Mouse (Mus musculus): ENCODE measurements around the gene Rab34. TPM values are rescaled to one million over a fixed set of nuclear protein-coding genes. Genes with fewer than 3 reads are reported as not detected.

Rab34 gene
- total RNA-seq (2021) = 10 to 100 TPM; 21.7 to 25.4 TPM
- long read RNA-seq, experiment 1, transcript Rab34-203 (10 exons, 1,685 nt) = major isoform, 21 of 48 reads
- long read RNA-seq, experiment 1, transcript Rab34-201 (11 exons, 1,368 nt) = minor isoform, 11 of 48 reads
- long read RNA-seq, experiment 1, partial matches to known transcripts = 10 of 48 reads
- long read RNA-seq, experiment 1, other reads (novel, unspliced or antisense) = 6 of 48 reads
- long read RNA-seq, experiment 2, transcript Rab34-203 (10 exons, 1,685 nt) = major isoform, 24 of 38 reads
- long read RNA-seq, experiment 2, partial matches to known transcripts = 6 of 38 reads
- long read RNA-seq, experiment 2, other reads (novel, unspliced or antisense) = 5 of 38 reads

- peak; percentile 79 for DNase-seq
Observed at GRCm38 (mm10) chr11:78188331-78189233, at the start of gene Rab34. Rab34 (plus strand) TSS chr11:78188430.

GRCm38 (mm10) chr11:78140665-78141064 lies 47.6 kb upstream of the Rab34 start:
- no peak for DNase-seq

- DNase-seq = no peak
Observed at GRCm38 (mm10) chr11:78143520-78143919, 44.7 kb upstream of the Rab34 start.

DNA sequence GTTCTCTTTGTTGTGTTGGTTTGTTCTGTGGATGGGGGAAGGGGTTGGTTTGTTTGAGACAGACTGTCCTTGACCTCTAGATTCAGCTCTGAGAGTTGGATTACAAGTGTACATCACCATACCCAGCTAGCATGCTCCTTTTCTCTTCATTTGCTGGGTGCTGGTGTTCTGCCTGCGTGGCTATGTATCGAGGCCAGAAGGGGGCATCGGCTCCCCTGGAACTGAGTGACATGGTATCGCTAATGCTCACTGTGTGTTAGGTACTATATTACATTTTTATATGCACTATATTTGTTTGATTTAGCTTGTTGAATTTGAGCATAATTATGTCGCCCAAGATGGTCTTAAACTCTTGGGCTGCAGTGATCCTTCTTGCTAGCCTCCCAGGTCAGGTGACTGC lies 42.1 kb upstream of the Rab34 start:
- no peak for DNase-seq

DNA sequence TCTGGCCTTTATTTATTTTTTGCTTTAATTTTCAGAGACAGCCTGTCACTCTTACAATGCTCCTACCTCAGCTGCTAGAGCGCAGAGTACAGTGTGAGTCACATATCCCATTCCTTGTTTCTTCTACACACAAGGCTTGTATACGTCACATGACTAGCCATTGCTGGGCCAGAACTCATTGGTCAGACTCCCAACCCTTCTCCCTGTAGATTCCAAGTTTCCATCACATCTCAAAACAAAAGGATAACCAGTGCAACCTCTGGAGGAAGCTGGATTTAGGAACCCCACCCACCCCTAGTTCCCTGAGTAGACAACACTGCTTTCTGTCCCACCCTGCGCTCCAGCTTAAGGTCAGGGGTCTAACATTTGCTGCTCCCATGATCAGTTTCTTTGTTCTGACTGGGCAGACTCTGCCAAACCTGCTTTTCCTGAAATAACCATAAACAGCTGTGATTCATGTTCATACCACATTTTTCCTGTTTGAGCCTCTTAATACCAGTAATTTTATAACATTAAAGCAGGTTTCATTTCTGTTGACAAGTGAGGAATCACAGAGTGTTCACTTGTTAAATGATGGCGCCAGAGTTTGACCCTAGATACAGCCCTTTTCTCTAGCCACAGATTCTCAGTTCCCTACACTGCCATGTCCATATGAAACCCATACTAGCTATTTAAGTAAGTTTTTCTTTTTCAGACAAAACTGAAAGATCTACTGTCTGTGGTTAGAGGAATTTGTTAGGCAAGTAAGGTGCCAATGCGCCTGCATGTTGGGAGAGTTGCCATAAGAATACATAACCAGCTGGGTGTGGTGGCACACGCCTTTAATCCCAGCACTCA lies 41.3 kb upstream of the Rab34 start:
- DNase-seq = no peak

DNA sequence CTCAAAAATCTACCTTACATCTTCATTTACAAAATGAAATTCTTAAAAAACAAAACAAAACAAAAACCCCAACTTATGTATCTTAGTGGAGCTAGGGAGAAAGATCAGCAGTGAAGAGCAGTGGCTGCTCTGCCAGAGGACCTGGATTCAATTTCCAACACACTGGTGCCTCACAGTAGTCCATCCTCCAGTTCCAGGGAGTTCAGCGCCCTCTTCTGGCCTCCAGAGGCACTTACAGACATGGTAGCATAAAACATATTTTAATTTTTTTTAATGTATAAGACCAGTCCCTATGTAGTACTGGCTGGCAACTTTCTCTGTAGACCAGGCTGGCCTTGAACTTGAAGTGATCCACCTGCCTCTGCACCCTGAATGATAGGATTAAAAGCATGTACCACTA lies 37.1 kb upstream of the Rab34 start:
- DNase-seq = no peak

DNA sequence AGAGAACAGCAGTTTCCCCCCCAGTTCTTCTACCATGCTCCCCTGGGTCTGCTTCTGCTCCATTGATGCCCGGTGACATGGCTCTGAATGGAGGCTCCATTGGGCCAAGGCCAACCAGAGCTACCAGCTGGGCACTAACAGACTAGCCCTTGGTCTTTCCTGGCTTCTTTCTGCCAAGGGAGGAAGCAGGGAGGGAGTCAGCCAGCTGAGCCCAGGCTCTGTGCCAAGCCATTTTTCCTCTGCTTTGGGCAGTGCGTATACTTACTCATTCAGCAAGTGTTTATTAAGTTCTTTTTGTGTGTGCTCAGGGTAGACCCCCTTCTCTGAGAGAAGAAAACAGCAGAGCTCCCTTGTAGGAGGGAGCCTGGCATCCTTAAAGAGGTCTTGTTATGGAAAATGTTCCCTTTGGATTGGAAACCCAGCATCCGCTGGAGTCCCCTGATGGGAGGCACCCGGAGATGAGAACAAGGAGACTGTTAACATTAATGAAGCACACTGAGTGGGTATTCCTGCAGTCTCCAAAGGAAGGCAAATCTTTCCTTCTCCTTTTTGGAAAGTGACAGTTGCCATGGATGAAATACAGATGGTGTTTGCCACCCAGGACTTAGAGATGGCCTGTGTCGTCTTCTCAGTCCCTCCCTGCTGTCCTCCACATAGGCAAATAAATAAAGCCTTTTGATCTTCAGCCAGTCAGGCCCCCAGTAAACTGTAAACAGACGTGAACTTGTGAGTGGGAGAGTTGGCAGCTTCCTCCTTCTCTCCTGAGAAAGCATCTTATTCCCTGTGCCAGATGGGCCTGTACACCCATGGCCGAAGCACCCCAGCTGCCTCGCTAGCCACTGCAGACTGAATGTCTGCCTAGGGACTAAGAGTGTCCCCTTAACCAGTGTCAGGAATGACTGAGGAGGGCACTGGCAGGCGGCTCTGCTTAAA lies 35.7 kb upstream of the Rab34 start:
- DNase-seq = peak; percentile 75

DNA sequence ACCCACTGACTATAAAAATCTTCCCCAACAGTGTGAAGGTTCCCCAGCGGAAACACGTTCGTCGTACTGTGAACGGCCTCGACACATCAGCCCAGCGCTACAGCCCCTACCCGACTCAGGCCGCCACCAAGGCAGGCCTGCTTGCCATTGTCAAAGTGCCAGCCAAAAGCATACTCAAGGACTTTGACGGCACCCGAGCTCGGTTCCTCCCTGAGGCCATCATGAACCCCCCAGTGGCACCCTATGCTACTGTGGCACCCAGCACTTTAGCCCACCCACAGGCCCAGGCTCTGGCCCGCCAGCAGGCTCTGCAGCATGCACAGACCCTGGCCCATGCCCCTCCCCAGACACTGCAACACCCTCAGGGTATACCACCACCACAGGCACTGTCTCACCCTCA lies 34.5 kb upstream of the Rab34 start:
- DNase-seq = no peak

DNA sequence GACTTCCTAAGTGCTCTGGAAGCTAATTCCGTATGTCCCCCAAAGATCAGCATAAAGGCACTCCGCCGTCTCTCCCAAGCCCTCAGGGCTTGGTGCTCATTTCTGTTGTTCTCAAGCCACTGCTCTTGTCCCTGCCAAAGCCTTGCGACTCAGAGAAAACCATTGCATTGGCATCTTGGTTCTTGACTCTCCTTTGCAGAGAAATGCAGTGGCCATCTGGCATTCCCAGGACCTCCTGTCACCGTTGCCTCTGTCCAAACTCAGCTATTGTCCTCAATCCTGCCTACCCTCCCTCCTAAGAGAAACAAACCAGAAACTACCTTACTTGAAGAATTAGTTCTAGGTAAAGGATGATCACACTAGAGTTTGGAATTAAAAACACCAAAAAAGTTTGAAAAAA lies 32.6 kb upstream of the Rab34 start:
- no peak for DNase-seq

GRCm38 (mm10) chr11:78156156-78156699 lies 32.0 kb upstream of the Rab34 start:
- DNase-seq = no peak

- DNase-seq = peak; percentile 64
Observed at GRCm38 (mm10) chr11:78159096-78159495, 29.1 kb upstream of the Rab34 start.

DNA sequence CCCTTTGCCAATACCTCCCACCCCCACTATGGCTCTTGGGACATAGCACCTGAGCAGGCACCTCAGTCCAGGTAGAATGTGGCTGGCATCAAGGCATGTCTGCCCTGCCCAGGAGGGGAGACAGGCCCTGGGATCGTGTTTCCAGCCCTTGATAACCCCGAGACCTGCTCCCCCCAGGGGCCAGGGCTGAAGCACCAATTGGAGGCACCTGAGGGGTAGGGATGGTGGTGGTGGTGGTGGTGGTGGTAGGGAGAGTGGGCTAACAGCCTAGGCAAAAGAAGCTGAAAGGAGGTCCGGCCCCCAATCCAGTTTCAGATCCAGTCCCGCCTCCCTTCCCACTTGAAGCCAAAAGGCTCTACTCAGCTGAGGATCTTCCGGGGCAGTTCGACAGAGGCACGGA lies 28.7 kb upstream of the Rab34 start:
- no peak for DNase-seq

DNA sequence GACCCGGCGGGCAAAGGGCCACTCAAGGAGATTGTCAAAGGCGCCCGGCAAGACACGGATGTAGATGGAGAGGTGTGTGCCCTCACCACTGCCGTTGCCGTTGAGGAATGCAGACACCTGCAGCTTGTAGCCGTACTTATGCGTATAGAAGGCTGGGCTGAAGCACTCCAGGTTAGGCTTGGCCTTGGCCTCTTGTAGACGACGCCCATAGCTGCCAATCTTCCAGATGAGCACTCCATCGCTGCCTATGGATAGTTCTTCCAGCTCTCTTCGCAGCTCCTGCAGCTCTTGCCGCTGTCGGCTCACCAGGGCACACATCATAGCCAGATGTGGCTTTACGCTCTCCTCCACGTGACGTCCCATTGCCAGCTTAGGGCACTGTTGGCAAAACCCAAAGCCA lies 28.1 kb upstream of the Rab34 start:
- no peak for DNase-seq

DNA sequence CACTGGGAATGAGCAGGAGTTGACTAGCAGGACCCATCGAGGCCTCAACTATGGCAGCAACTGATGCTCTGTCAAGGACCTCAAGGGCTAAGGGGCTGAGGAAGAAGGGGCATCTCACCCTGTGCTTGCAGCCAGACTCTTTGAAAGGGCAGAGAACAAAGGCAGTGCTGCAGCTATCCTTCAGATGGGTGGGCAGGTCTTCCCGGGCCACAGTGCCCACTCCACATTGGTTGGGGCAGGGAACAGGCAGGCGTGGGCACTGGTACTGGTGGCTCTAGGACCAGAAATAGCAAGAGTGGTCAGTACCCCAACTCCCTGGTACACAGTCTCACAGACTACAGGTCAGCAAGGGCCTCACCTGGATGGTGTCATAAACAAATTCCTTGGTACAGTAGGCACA lies 27.6 kb upstream of the Rab34 start:
- no peak for DNase-seq

DNA sequence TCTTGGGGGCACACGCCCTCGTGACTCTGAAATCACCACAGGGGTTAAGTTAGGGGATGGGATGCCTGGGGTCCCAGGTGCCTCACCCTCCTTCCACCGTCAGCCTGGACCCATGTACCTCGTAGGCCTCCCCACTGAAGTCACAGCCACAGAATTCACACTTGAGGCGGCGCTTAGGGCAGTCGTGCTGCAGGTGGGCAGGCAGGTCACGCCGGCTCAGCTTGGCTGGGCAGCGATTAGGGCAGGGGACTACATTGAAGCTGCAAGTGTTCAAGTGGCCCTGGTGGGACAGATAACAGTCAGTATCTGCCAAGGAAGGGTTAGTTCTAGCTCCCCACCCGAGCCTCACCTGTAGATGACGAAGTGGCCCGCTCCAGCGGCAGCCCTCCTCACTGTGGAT lies 27.1 kb upstream of the Rab34 start:
- no peak for DNase-seq

DNA sequence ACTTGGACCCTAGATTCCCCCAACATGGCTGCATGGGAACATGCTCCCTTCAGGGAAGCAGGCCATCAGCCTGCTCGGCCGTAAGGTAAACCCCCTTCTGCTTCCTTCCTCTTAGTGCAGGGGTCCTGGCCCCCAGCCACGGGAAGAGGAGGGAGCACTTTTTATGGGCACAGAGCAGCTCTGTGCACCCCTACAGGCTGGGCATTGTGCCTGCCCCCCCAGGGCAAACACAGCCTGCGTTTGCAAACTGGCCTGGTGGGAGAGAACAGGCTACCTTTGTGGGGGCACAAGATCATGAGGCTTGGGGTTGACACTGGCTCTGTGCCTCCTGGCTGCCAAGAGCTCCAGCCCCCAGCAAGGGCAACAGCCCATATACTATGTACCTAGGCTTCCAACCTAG lies 26.3 kb upstream of the Rab34 start:
- no peak for DNase-seq

DNA sequence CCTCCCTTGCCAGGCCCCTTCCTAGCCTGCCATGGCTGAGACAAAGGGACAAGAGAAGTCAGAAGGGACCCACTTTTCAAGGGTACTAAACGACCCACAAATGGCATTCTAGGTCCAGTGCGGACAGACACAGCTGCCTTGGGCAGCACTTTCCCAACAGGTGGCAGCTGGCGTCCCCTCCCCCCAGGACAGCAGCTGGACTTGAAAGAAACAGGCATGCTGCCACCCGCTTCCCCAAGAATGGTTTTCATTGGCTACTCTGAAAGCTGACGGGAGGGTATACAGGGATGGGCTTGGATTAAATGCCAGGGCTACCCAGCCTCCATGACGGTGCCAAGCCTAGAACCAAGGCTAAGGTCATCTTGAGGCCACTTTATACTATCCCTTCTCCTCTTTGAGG lies 25.7 kb upstream of the Rab34 start:
- DNase-seq = peak; percentile 77

DNA sequence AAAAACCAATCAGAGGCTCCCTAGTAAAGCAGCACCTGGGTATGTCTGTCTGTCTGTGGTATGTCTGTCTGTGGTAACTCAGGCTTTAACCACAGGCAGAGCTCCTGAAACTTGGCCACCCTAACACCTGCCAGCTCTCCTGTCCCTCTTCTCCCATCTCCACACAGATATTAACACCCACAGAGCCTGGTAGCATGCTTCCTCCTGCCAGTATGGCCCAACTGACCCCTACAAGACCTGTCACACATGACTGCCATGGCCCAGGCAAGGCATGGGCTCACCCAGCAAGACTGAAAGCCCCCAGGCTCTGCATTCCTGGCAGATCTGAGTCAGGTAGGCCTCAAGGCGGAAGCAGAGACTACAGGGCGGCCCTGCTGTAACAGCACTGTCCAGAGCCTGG lies 25.2 kb upstream of the Rab34 start:
- no peak for DNase-seq

GRCm38 (mm10) chr11:78163681-78164603 lies 24.3 kb upstream of the Rab34 start:
- peak; percentile 67 for DNase-seq

DNA sequence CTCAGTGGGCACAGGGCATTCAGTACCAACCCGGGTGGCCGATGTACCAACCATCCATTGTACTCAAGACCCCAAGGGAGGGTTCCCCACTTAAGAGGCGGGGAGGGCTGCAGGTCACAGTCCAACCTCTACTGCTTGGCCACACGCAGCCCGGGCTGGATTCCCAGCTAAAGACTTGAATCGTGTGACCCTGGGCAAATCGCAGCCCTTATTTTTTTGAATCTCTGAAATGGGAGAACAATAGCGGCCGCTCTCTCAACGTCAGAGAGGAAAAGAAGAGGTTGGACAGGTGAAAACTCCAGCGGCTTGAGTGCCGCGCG lies 23.7 kb upstream of the Rab34 start:
- DNase-seq = no peak
